Mouse (Mus musculus): ENCODE results near the gene Gm49358. TPM values are rescaled to one million over a fixed set of nuclear protein-coding genes. Genes with fewer than 3 reads are reported as not detected.

Gm49358 gene
- polyA plus RNA-seq, 1 experiment from 2014 or later, result not detected

- no peaks in the 10 kb centered on the region for H3K36me3 ChIP-seq
- H3K9me3 ChIP-seq, result no peaks in the 10 kb centered on the region
- H3K27ac ChIP-seq (replicated peaks), result no peak overlapping the region; the same call in 1 of the 2 replicates
- ATAC-seq (ENCODE audit: low FRiP score, low read depth), result peak; percentile 47; the same call in 1 of the 2 replicates
- H3K9ac ChIP-seq (replicated peaks), result no peak overlapping the region
- no peak overlapping the region for H3K4me2 ChIP-seq (replicated peaks)
- WGBS, result 48% methylated on average over 7 of the region's 7 CpGs
- H3K4me1 ChIP-seq, result no peaks in the 10 kb centered on the region
- no peak overlapping the region for H3K4me3 ChIP-seq
- H3K27me3 ChIP-seq, result no peaks in the 10 kb centered on the region
These were observed 1.9 kb upstream of the Gm49358 start for GRCm38 (mm10) chr10:86761722-86762383.

DNA sequence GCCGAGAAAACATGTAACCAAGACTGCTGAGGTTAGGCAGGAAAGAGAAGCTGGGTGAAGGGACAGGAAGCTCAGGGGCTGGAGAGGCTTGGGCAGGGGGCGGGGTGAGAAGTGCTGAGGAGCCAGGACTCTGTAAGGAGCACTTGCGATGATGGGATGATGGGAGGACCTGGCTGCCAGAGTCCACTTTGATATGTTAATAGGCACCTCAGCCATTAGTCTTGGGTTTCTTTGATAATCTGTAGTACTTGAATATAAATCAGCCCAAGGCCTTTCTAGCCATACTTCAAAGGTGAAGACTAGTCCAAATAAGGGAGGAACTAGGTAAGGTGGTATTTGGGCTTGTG, 1.4 kb upstream of the Gm49358 start:
- no peaks in the 10 kb centered on the region for H3K4me1 ChIP-seq
- H3K27me3 ChIP-seq, result no peaks in the 10 kb centered on the region
- 0 out of 2 replicates have a peak, but pooled peaks have one; percentile 19 for ATAC-seq (ENCODE audit: low FRiP score, low read depth)
- H3K27ac ChIP-seq (replicated peaks), result no peak overlapping the region; the same call in 1 of the 2 replicates
- H3K9me3 ChIP-seq, result no peaks in the 10 kb centered on the region
- H3K4me2 ChIP-seq (replicated peaks), result no peak overlapping the region
- 60% methylated on average over 3 of the region's 3 CpGs for WGBS
- H3K4me3 ChIP-seq, result no peak overlapping the region
- no peaks in the 10 kb centered on the region for H3K36me3 ChIP-seq
- H3K9ac ChIP-seq (replicated peaks), result no peak overlapping the region

GRCm38 (mm10) chr10:86765344-86765966, 1.7 kb downstream of the Gm49358 start:
- H3K9me3 ChIP-seq, result no peaks in the 10 kb centered on the region
- H3K27ac ChIP-seq (replicated peaks), result no peak overlapping the region
- H3K9ac ChIP-seq (replicated peaks), result no peak overlapping the region
- no peaks in the 10 kb centered on the region for H3K36me3 ChIP-seq
- H3K27me3 ChIP-seq, result no peaks in the 10 kb centered on the region
- H3K4me2 ChIP-seq (replicated peaks), result no peak overlapping the region
- ATAC-seq (ENCODE audit: low FRiP score, low read depth), result no peak
- no peak overlapping the region for H3K4me3 ChIP-seq
- H3K4me1 ChIP-seq, result peaks cover 14% of the 10 kb centered on the region
- WGBS, result 87% methylated on average over 4 of the region's 4 CpGs

DNA sequence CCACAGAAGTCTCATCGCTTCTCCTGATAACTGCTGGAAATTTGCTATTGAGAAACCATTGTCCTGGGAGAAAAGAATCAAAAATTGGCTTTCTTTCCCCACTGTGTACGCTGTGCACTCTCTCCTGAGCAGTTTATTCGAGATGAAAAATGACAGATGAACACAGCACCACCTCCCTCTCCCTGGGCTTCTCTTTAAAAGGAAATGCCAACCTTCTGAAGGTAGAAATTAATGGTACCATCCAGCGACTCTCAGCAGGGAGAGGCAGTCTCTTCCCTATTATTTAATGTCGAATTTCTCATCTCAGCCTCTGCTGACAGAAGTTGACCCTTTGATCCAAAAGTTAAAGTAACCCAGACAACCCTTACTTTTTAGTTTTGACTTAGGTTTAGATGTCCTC, 5.4 kb downstream of the Gm49358 start:
- no peak overlapping the region for H3K27ac ChIP-seq (replicated peaks)
- no peaks in the 10 kb centered on the region for H3K27me3 ChIP-seq
- H3K9me3 ChIP-seq, result no peaks in the 10 kb centered on the region
- WGBS, result 69% methylated on average over 5 of the region's 5 CpGs
- H3K4me1 ChIP-seq, result peaks cover 14% of the 10 kb centered on the region
- H3K4me2 ChIP-seq (replicated peaks), result no peak overlapping the region
- H3K36me3 ChIP-seq, result no peaks in the 10 kb centered on the region
- no peak for ATAC-seq (ENCODE audit: low FRiP score, low read depth)
- no peak overlapping the region for H3K9ac ChIP-seq (replicated peaks)
- no peak overlapping the region for H3K4me3 ChIP-seq

DNA sequence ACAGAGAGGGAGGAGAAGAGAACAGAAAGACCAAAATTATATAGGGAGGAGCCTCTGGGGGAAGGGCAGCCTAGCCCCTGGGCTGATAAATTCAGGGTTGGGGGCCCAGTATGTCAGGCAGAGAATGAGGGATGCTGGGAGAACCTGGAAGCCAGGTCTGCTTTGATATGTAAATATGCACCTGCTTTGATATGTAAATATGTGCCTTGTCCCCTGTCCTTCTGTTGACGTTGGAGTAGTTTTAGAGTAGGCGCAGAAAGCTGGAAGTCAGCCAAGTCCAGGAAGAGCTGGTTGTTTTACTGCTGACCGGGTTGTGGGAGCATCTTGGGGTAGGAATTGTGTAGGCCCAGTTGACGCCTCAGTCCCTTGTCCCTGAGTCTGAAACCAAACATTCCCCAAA, 6.0 kb downstream of the Gm49358 start:
- H3K36me3 ChIP-seq, result no peaks in the 10 kb centered on the region
- peak; percentile 41; the same call in 1 of the 2 replicates for ATAC-seq (ENCODE audit: low FRiP score, low read depth)
- H3K27ac ChIP-seq (replicated peaks), result no peak overlapping the region
- H3K4me3 ChIP-seq, result no peak overlapping the region
- 48% methylated on average over 4 of the region's 4 CpGs for WGBS
- no peaks in the 10 kb centered on the region for H3K27me3 ChIP-seq
- peaks cover 14% of the 10 kb centered on the region for H3K4me1 ChIP-seq
- H3K4me2 ChIP-seq (replicated peaks), result no peak overlapping the region
- H3K9me3 ChIP-seq, result no peaks in the 10 kb centered on the region
- no peak overlapping the region for H3K9ac ChIP-seq (replicated peaks)

- 82% methylated on average over 5 of the region's 5 CpGs for WGBS
- peaks cover 14% of the 10 kb centered on the region for H3K4me1 ChIP-seq
These were observed 7.9 kb downstream of the Gm49358 start for GRCm38 (mm10) chr10:86771701-86772100.

DNA sequence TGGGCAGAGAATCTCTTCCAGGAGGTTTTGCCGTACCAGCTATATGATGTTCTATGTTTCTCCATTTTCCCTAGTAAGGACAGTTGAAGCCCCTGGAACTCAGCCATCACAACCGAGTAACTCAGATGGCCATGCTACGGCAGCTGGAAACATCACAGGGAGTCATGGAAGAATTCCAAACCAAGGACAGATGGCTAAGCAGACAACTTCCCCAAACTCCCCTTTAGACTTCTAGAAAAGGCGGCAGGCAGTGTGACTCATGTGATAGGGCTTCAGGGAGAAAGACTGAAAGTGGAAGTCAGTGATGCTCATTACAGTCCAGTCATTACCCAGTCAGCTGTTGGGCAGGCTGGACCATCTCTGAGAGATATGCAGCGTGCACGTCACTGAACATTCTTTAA, 8.5 kb downstream of the Gm49358 start:
- 79% methylated on average over 6 of the region's 6 CpGs for WGBS

More at GRCm38 (mm10) chr10:86771701-86772100, 7.9 kb downstream of the Gm49358 start:
- no peak overlapping the region for H3K27ac ChIP-seq (replicated peaks)
- 0 out of 2 replicates have a peak, but pooled peaks cover under 1% of the 10 kb centered on the region for H3K27me3 ChIP-seq
- H3K9me3 ChIP-seq, result no peaks in the 10 kb centered on the region
- no peak overlapping the region for H3K9ac ChIP-seq (replicated peaks)
- H3K4me2 ChIP-seq (replicated peaks), result no peak overlapping the region
- ATAC-seq (ENCODE audit: low FRiP score, low read depth), result no peak
- no peak overlapping the region for H3K4me3 ChIP-seq
- H3K36me3 ChIP-seq, result no peaks in the 10 kb centered on the region

GRCm38 (mm10) chr10:86773360-86773759, 9.6 kb downstream of the Gm49358 start:
- Histone ChIP-seq H3K4me3 (no peak overlapping the region), H3K36me3 (no peaks in the 10 kb centered on the region), H3K9me3 (no peaks in the 10 kb centered on the region), H3K4me1 (peaks cover 20% of the 10 kb centered on the region), H3K27ac (replicated peaks) (no peak overlapping the region), H3K4me2 (replicated peaks) (no peak overlapping the region), H3K27me3 (peaks cover 7% of the 10 kb centered on the region; the same call in 1 of the 2 replicates), H3K9ac (replicated peaks) (no peak overlapping the region)
- WGBS, result 86% methylated on average over 4 of the region's 4 CpGs
- no peak for ATAC-seq (ENCODE audit: low FRiP score, low read depth)

More for the DNA sequence above, 8.5 kb downstream of the Gm49358 start:
- Histone ChIP-seq H3K36me3 (no peaks in the 10 kb centered on the region), H3K9ac (replicated peaks) (no peak overlapping the region), H3K4me2 (replicated peaks) (no peak overlapping the region), H3K27me3 (0 out of 2 replicates have a peak, but pooled peaks cover 3% of the 10 kb centered on the region), H3K27ac (replicated peaks) (no peak overlapping the region), H3K4me3 (no peak overlapping the region), H3K9me3 (no peaks in the 10 kb centered on the region), H3K4me1 (peaks cover 14% of the 10 kb centered on the region)
- ATAC-seq (ENCODE audit: low FRiP score, low read depth), result no peak

- no peaks in the 10 kb centered on the region for H3K9me3 ChIP-seq
- no peak overlapping the region for H3K27ac ChIP-seq (replicated peaks)
- H3K4me3 ChIP-seq, result no peak overlapping the region
- 80% methylated on average over 9 of the region's 9 CpGs for WGBS
- peaks cover 29% of the 10 kb centered on the region for H3K27me3 ChIP-seq
- ATAC-seq (ENCODE audit: low FRiP score, low read depth), result no peak
- H3K36me3 ChIP-seq, result no peaks in the 10 kb centered on the region
- H3K4me2 ChIP-seq (replicated peaks), result no peak overlapping the region
- H3K9ac ChIP-seq (replicated peaks), result no peak overlapping the region
- H3K4me1 ChIP-seq, result peaks cover 14% of the 10 kb centered on the region
These were observed 12.5 kb downstream of the Gm49358 start for GRCm38 (mm10) chr10:86776281-86776680.

DNA sequence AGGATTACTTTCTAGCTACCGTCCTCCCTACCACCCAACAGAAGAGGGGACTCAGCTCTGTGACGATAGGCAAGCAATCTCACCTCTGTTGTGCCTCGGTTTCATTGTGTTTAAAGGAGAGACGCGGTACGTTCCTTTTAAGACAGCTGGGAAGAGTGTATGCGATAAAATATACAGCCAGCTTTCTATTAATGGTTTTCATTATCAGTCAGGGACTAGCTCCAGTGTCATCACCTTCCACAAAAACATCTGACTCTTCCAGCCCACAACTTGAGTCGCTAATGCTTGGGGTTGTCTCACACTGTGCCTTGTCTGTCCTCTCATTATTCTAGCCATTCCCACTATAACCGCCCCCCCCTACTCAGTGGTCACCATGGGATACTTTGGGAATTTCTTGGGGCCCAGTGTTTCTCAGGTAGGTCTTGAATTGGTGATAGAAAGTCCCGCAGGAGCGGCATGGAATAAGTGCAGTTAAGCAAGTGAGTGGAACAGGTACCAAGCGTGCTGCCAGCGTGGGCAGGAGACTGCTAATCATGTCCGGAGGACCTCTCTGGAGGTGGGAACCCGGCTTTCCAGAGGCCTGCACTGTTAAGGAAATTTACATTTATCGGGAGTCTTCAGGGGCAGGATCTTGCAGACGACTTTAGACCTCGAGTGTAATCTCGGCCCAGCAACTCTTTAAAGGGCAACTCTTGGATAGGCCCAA, 14.0 kb downstream of the Gm49358 start:
- Histone ChIP-seq H3K27me3 (peaks cover 29% of the 10 kb centered on the region), H3K9ac (replicated peaks) (peak overlapping the region; percentile 32), H3K36me3 (no peaks in the 10 kb centered on the region), H3K27ac (replicated peaks) (no peak overlapping the region), H3K4me1 (peaks cover 23% of the 10 kb centered on the region), H3K4me2 (replicated peaks) (peak overlapping the region; percentile 95), H3K9me3 (no peaks in the 10 kb centered on the region), H3K4me3 (peak overlapping the region; percentile 61)
- 0 out of 2 replicates have a peak, but pooled peaks have one; percentile 1 for ATAC-seq (ENCODE audit: low FRiP score, low read depth)
- WGBS, result 43% methylated on average over 19 of the region's 19 CpGs

DNA sequence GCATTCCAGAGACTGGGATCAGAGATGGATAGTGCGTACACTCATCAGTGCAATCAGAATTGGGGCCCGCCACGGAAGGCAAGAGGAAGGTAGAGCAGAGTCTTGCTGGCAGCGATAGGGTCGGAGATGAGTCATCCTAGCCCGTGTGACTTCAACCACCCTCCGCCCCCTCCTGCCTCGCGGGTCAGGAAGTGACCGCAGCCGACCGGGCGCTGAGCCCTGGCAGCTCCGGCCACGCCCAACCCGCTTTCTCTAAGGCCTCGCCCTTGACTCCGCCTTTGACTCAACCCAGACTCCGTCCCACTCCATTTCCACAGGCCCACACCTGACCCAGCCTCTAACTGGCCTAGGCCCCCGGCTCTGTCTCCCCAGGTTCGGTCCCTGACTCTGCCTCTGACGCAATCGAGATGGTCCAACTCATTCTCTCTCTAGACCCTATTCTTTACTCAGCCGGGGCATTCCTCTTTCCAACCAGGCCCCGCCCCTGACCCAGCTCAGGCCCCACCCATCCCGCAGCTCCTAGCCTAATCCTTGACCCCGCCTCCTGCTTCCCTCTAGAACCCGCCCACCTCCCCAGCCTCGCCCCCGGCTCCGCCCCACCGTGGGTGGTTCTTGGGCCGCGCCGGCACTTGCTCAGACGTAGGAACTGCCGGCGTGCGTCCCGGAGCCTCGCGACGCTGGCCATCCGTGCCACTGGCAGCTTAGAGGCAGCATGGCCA, 14.8 kb downstream of the Gm49358 start, which contains the start of gene Nt5dc3:
TSS of gene Nt5dc3 (plus strand) at position 608 of the 719 bp plus-strand sequence.
- Histone ChIP-seq H3K9ac (replicated peaks) (peak within 1 kb of the TSS; percentile 70), H3K4me1 (peaks cover 24% of the 10 kb centered on the region), H3K36me3 (no peaks in the 10 kb centered on the region), H3K9me3 (no peaks in the 10 kb centered on the region), H3K4me3 (peak within 1 kb of the TSS; percentile 61), H3K27me3 (peaks cover 29% of the 10 kb centered on the region), H3K4me2 (replicated peaks) (peak within 1 kb of the TSS; percentile 95), H3K27ac (replicated peaks) (no peak within 1 kb of the TSS)
- ATAC-seq (ENCODE audit: low FRiP score, low read depth), result peak; percentile 96
- under 1% methylated on average over 44 of the region's 44 CpGs for WGBS
